Mouse (Mus musculus): Measurements from ENCODE around the gene Tas2r129. TPM values are rescaled to one million over a fixed set of nuclear protein-coding genes. Genes with fewer than 3 reads are reported as not detected.

The Tas2r129 gene
- not detected in 2 replicates for polyA plus RNA-seq (2012; rRNA removed; ENCODE audit: low replicate concordance)

DNA sequence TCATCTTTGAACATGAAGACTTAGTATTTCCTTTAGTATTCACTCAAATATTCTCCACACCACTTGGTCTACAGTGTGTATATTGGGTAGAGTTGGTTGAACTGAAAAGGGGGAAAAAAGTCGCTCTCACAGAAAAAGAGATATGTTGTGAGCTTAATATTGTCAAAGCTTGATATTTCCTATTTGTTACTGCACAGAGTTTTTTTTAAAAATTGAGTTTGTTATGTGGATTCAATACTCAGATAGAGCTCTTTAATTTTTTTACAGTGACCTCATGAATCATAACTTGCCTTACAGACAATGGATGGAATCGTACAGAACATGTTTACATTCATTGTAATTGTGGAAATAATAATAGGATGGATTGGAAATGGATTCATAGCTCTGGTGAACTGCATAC is at the start of gene Tas2r129:
Gene Tas2r129 (plus strand): TSS at position 301 of the 400 bp plus-strand sequence.

DNA sequence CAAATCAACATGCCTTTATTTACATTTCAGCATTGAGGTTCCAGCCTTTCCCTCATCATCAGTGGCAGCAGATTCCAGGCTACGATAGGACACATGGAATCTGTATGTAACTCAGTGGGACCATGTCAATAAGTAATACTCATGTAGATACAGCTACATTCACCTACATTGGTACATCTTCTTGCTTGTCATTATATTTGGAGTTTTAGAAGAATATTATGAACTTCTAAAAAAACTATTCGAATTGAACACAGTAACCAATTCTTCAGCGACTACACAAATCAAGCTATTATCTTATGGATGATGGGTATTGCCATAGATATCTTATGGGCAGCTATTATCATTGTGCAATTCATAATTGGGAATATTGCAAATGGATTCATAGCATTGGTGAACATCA is 41.6 kb upstream of the Tas2r129 start, which contains the start of gene Tas2r125:
Gene Tas2r125 (plus strand): TSS at position 301 of the 400 bp plus-strand sequence.

DNA sequence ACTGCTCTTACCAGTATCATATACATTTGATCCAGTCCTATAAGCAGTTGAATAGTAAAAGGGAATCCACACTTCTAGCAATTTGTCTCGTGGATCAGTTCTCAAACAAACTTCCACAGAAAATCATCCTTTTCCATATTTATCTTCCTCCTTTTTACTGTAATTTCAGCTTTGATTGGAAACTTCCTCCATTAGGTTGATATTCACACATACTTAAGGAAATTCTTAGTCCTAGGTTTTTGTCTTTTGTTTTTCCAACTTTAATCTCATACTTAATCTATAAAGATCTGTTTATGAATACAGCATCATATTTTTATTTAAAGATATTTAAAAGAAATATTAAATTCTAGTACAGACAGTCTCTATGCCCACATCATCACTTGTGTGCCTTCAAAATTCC is 6.9 kb downstream of the Tas2r129 start, which contains the start of gene Tas2r131:
Gene Tas2r131 (minus strand): TSS at position 101 of the 400 bp plus-strand sequence.

DNA sequence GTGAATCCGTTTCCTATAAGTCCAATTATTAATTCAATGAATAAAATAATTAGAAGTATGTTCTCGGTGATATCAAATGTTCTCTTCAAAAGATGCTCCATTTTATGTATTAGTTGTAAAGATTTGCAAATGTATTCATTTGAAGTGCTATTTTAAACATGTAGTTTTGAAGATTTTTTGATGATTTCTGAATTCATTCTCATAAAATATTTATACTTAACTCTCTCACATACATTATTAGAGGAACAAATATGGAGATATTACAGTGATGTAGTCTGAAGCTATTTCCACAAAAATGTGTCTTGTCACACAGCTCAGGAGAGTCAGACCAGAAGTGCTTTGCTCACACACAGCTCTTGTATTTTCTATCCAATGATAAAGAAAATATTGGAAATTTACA is 30.0 kb downstream of the Tas2r129 start, which contains the start of gene Tas2r109:
Gene Tas2r109 (minus strand): TSS at position 101 of the 400 bp plus-strand sequence.

Other genes starting within 250 kb of the Tas2r129 start
- not detected in 2 replicates for gene Tas2r122, start 239.2 kb upstream of the Tas2r129 start, polyA plus RNA-seq (2012; rRNA removed; ENCODE audit: low replicate concordance)
- gene Tas2r115, start 213.1 kb upstream of the Tas2r129 start, polyA plus RNA-seq (2012; rRNA removed; ENCODE audit: low replicate concordance): not detected in 2 replicates
- gene Tas2r124, start 196.4 kb upstream of the Tas2r129 start, polyA plus RNA-seq (2012; rRNA removed; ENCODE audit: low replicate concordance): not detected in 2 replicates
- gene Tas2r102, start 189.0 kb upstream of the Tas2r129 start, polyA plus RNA-seq (2012; rRNA removed; ENCODE audit: low replicate concordance): not detected in 2 replicates
- not detected in 2 replicates for gene Tas2r136, start 172.9 kb upstream of the Tas2r129 start, polyA plus RNA-seq (2012; rRNA removed; ENCODE audit: low replicate concordance)
- not detected in 2 replicates for gene Tas2r117, start 148.3 kb upstream of the Tas2r129 start, polyA plus RNA-seq (2012; rRNA removed; ENCODE audit: low replicate concordance)
- not detected in 2 replicates for gene Tas2r123, start 104.0 kb upstream of the Tas2r129 start, polyA plus RNA-seq (2012; rRNA removed; ENCODE audit: low replicate concordance)
- not detected in 2 replicates for gene Tas2r116, start 95.7 kb upstream of the Tas2r129 start, polyA plus RNA-seq (2012; rRNA removed; ENCODE audit: low replicate concordance)
- not detected in 2 replicates for gene Tas2r110, start 83.1 kb upstream of the Tas2r129 start, polyA plus RNA-seq (2012; rRNA removed; ENCODE audit: low replicate concordance)
- not detected in 2 replicates for gene Tas2r113, start 58.1 kb upstream of the Tas2r129 start, polyA plus RNA-seq (2012; rRNA removed; ENCODE audit: low replicate concordance)
- gene Tas2r125, start 41.5 kb upstream of the Tas2r129 start, polyA plus RNA-seq (2012; rRNA removed; ENCODE audit: low replicate concordance): not detected in 2 replicates
- gene Tas2r131, start 6.8 kb downstream of the Tas2r129 start, polyA plus RNA-seq (2012; rRNA removed; ENCODE audit: low replicate concordance): not detected in 2 replicates
- gene Tas2r109, start 29.9 kb downstream of the Tas2r129 start, polyA plus RNA-seq (2012; rRNA removed; ENCODE audit: low replicate concordance): not detected in 2 replicates
- not detected in 2 replicates for gene Tas2r103, start 86.0 kb downstream of the Tas2r129 start, polyA plus RNA-seq (2012; rRNA removed; ENCODE audit: low replicate concordance)
- gene Tas2r140, start 104.7 kb downstream of the Tas2r129 start, polyA plus RNA-seq (2012; rRNA removed; ENCODE audit: low replicate concordance): not detected in 2 replicates
- 81.8 and 274 TPM in 2 replicates for gene Smim10l1, start 153.8 kb downstream of the Tas2r129 start, polyA plus RNA-seq (2012; rRNA removed; ENCODE audit: low replicate concordance)